Mouse (Mus musculus) hindbrain, postnatal 0 days (tissue): ENCODE measurements at regions not wholly inside any gene's neighbourhood (a gene's known extent, or its start where the extent isn't known, plus 50 kb on each side); places are given as distances from the start of the nearest gene placed in this dataset.

Source experiments
- ATAC-seq: fragments of 200-750 bp; cut with Nextera tagmentation; 2 replicates; pipeline ENCODE4 v1.8.0; 2017; ENCODE audit warnings: mild to moderate bottlenecking, moderate TSS enrichment, moderate library complexity
- DNase-seq: peaks from one replicate; pipeline ENCODE4 v3.0.0-alpha.2; 2015; ENCODE audit warnings: low spot score
- H3K27ac ChIP-seq: fragments of 300-500 bp; sonication (generic); 2 replicates; pipeline ENCODE4 v1.5.1; 2014; ENCODE audit warnings: mild to moderate bottlenecking
- H3K27me3 ChIP-seq: fragments of 300-500 bp; sonication (generic); 2 replicates; pipeline ENCODE4 v1.6.1; 2014; ENCODE audit warnings: low read length, mixed read lengths; ENCODE audit not compliant: insufficient read depth
- H3K36me3 ChIP-seq: fragments of 300-500 bp; sonication (generic); 2 replicates; pipeline ENCODE4 v1.6.1; 2014; ENCODE audit warnings: low read length, mixed read lengths; ENCODE audit not compliant: insufficient read depth
- H3K4me1 ChIP-seq: fragments of 300-500 bp; sonication (generic); 2 replicates; pipeline ENCODE4 v1.6.1; 2014; ENCODE audit warnings: antibody characterized with exemption, low read length, mixed read lengths; ENCODE audit not compliant: insufficient read depth
- H3K4me2 ChIP-seq: fragments of 300-500 bp; sonication (generic); 2 replicates; pipeline ENCODE4 v1.6.1; 2014; ENCODE audit warnings: low read depth, mild to moderate bottlenecking, low read length, moderate library complexity, mixed read lengths
- H3K4me3 ChIP-seq: fragments of 300-500 bp; sonication (generic); 2 replicates; pipeline ENCODE4 v1.5.1; 2014; ENCODE audit warnings: low read length
- H3K9ac ChIP-seq: fragments of 300-500 bp; sonication (generic); replicated peaks from 2 replicates; pipeline ENCODE4 v1.6.1; 2014; ENCODE audit warnings: mild to moderate bottlenecking, low read length, moderate library complexity, mixed read lengths
- H3K9me3 ChIP-seq: fragments of 300-500 bp; sonication (generic); 2 replicates; pipeline ENCODE4 v1.6.1; 2016; ENCODE audit warnings: low read length, mixed read lengths
- CTCF ChIP-seq: IDR thresholded peaks from 2 replicates; pipeline ENCODE4 v1.5.1; 2016; ENCODE audit warnings: antibody characterized with exemption, control low read depth, low read depth
- WGBS: fragments of 180-500 bp; shearing (Covaris S2); extraction: QIAGEN DNeasy Blood & Tissue Kit; methylation state at CpG from one replicate; pipeline ENCODE4 v1.1.7; 2014; 5-methylcytosine and 5-hydroxymethylcytosine counted together

- H3K27me3 ChIP-seq = no peaks in the 10 kb centered on the region
- no peak overlapping the region for H3K4me3 ChIP-seq
- ATAC-seq = no peak; the same call in 1 of the 2 replicates
- H3K9me3 ChIP-seq = no peaks in the 10 kb centered on the region
- H3K4me1 ChIP-seq = peaks cover 9% of the 10 kb centered on the region; the same call in 1 of the 2 replicates
- no peak for TF ChIP-seq CTCF
- no peak overlapping the region for H3K9ac ChIP-seq
- DNase-seq = peak; percentile 54
- H3K27ac ChIP-seq = peak overlapping the region; percentile 26; the same call in 1 of the 2 replicates
- H3K36me3 ChIP-seq = no peaks in the 10 kb centered on the region
- peak overlapping the region; percentile 11; the same call in 1 of the 2 replicates for H3K4me2 ChIP-seq
- WGBS = 31% methylated on average over 10 of the region's 10 CpGs
Measured at GRCm38 (mm10) chr10:91240856-91241610, 59.9 kb upstream of the Tmpo start.

GRCm38 (mm10) chr10:91240320-91240719 is 59.2 kb upstream of the Tmpo start:
- no peak overlapping the region for H3K27ac ChIP-seq
- no peaks in the 10 kb centered on the region for H3K36me3 ChIP-seq
- DNase-seq (no peak), ATAC-seq (no peak)
- WGBS = 78% methylated on average over 7 of the region's 7 CpGs
- H3K4me2 ChIP-seq = no peak overlapping the region
- H3K27me3 ChIP-seq = no peaks in the 10 kb centered on the region
- no peak for TF ChIP-seq CTCF
- no peak overlapping the region for H3K4me3 ChIP-seq
- peaks cover 9% of the 10 kb centered on the region; the same call in 1 of the 2 replicates for H3K4me1 ChIP-seq
- H3K9ac ChIP-seq = no peak overlapping the region
- no peaks in the 10 kb centered on the region for H3K9me3 ChIP-seq

GRCm38 (mm10) chr10:91236844-91237243 is 55.7 kb upstream of the Tmpo start:
- no peak overlapping the region for H3K9ac ChIP-seq
- WGBS = 18% methylated on average over 7 of the region's 7 CpGs
- ATAC-seq (peak; percentile 69; the same call in 1 of the 2 replicates), DNase-seq (peak; percentile 80)
- no peaks in the 10 kb centered on the region for H3K27me3 ChIP-seq
- no peaks in the 10 kb centered on the region for H3K9me3 ChIP-seq
- peak; percentile 71 for TF ChIP-seq CTCF
- no peak overlapping the region for H3K4me2 ChIP-seq
- no peaks in the 10 kb centered on the region for H3K36me3 ChIP-seq
- no peak overlapping the region for H3K4me3 ChIP-seq
- no peak overlapping the region for H3K27ac ChIP-seq
- peaks cover 9% of the 10 kb centered on the region; the same call in 1 of the 2 replicates for H3K4me1 ChIP-seq

- no peak for ATAC-seq
- Histone ChIP-seq H3K9me3 (no peaks in the 10 kb centered on the region), H3K27me3 (no peaks in the 10 kb centered on the region), H3K9ac (no peak overlapping the region), H3K4me1 (0 out of 2 replicates have a peak, but pooled peaks cover 2% of the 10 kb centered on the region), H3K4me3 (no peak overlapping the region), H3K4me2 (no peak overlapping the region), H3K27ac (no peak overlapping the region), H3K36me3 (no peaks in the 10 kb centered on the region)
- WGBS = 87% methylated on average over 3 of the region's 3 CpGs
- no peak for DNase-seq
- no peak for TF ChIP-seq CTCF
Measured at GRCm38 (mm10) chr10:91234709-91235108, 53.6 kb upstream of the Tmpo start.
